Mouse (Mus musculus) neural tube, embryonic 15.5 days (tissue): ENCODE data around the gene Kcnk12. TPM values are rescaled to one million over a fixed set of nuclear protein-coding genes. Genes with fewer than 3 reads are reported as not detected.

ENCODE experiments used
- ATAC-seq: fragments of 200-750 bp; cut with Nextera tagmentation; 2 replicates; pipeline ENCODE4 v1.8.0; 2017; ENCODE audit warnings: mild to moderate bottlenecking, moderate TSS enrichment, moderate library complexity; ENCODE audit not compliant: low FRiP score
- H3K27ac ChIP-seq: fragments of 300-500 bp; sonication (generic); replicated peaks from 2 replicates; pipeline ENCODE4 v1.5.1; 2015; ENCODE audit warnings: mild to moderate bottlenecking, inconsistent platforms
- H3K27me3 ChIP-seq: fragments of 300-500 bp; sonication (generic); replicated peaks from 2 replicates; pipeline ENCODE4 v1.6.1; 2015; ENCODE audit warnings: inconsistent platforms
- H3K36me3 ChIP-seq: fragments of 300-500 bp; sonication (generic); 2 replicates; pipeline ENCODE4 v1.6.1; 2015; ENCODE audit warnings: inconsistent platforms
- H3K4me1 ChIP-seq: fragments of 300-500 bp; sonication (generic); 2 replicates; pipeline ENCODE4 v1.6.1; 2015; ENCODE audit warnings: inconsistent platforms
- H3K4me2 ChIP-seq: fragments of 300-500 bp; sonication (generic); 2 replicates; pipeline ENCODE4 v1.6.1; 2015; ENCODE audit warnings: inconsistent platforms, mild to moderate bottlenecking, moderate library complexity
- H3K4me3 ChIP-seq: fragments of 300-500 bp; sonication (generic); replicated peaks from 2 replicates; pipeline ENCODE4 v1.5.1; 2015; ENCODE audit warnings: mild to moderate bottlenecking, inconsistent platforms
- H3K9ac ChIP-seq: fragments of 300-500 bp; sonication (generic); replicated peaks from 2 replicates; pipeline ENCODE4 v1.6.1; 2015; ENCODE audit warnings: mild to moderate bottlenecking, inconsistent platforms
- H3K9me3 ChIP-seq: fragments of 300-500 bp; sonication (generic); replicated peaks from 2 replicates; pipeline ENCODE4 v1.6.1; 2016; ENCODE audit warnings: inconsistent platforms
- WGBS: fragments of 180-500 bp; shearing (Covaris S2); methylation state at CpG from one replicate; pipeline ENCODE4 v1.1.7; 2015; ENCODE audit warnings: mixed read lengths; 5-methylcytosine and 5-hydroxymethylcytosine counted together
- polyA plus RNA-seq: library from polyadenylated mRNA; unstranded; fragments of >200 nt; fragmentation: Nextera tagmentation; extraction: Ambion mirVana; gene quantifications from 2 replicates; pipeline ENCODE4 v1.2.1, GENCODE M21; 2015

The Kcnk12 gene
- polyA plus RNA-seq: 1.3 and 1.7 TPM in 2 replicates

GRCm38 (mm10) chr17:87797688-87798291 is at the start of gene Kcnk12:
Kcnk12 (minus strand) TSS chr17:87797994.
- WGBS: under 1% methylated on average over 46 of the region's 46 CpGs
- Histone ChIP-seq H3K4me3 (peak within 1 kb of the TSS; percentile 54), H3K36me3 (no peaks in the 10 kb centered on the region), H3K27me3 (peaks cover 77% of the 10 kb centered on the region), H3K4me1 (peaks cover 30% of the 10 kb centered on the region), H3K9me3 (no peaks in the 10 kb centered on the region), H3K4me2 (peak within 1 kb of the TSS; percentile 99), H3K9ac (peak within 1 kb of the TSS; percentile 51), H3K27ac (no peak within 1 kb of the TSS)
- ATAC-seq: peak; percentile 64

GRCm38 (mm10) chr17:87842156-87842555 is 44.4 kb upstream of the Kcnk12 start:
- Histone ChIP-seq H3K27ac (no peak overlapping the region), H3K4me2 (no peak overlapping the region), H3K9me3 (no peaks in the 10 kb centered on the region), H3K4me1 (no peaks in the 10 kb centered on the region), H3K36me3 (no peaks in the 10 kb centered on the region), H3K9ac (no peak overlapping the region), H3K4me3 (no peak overlapping the region), H3K27me3 (no peaks in the 10 kb centered on the region)
- ATAC-seq: no peak
- WGBS: 83% methylated on average over 5 of the region's 5 CpGs

GRCm38 (mm10) chr17:87840079-87840478 is 42.3 kb upstream of the Kcnk12 start:
- no peaks in the 10 kb centered on the region for H3K9me3 ChIP-seq
- H3K4me3 ChIP-seq: no peak overlapping the region
- no peaks in the 10 kb centered on the region for H3K4me1 ChIP-seq
- WGBS: 80% methylated on average over 7 of the region's 7 CpGs
- ATAC-seq: no peak
- no peaks in the 10 kb centered on the region for H3K36me3 ChIP-seq
- no peak overlapping the region for H3K27ac ChIP-seq
- no peak overlapping the region for H3K4me2 ChIP-seq
- no peak overlapping the region for H3K9ac ChIP-seq
- no peaks in the 10 kb centered on the region for H3K27me3 ChIP-seq

DNA sequence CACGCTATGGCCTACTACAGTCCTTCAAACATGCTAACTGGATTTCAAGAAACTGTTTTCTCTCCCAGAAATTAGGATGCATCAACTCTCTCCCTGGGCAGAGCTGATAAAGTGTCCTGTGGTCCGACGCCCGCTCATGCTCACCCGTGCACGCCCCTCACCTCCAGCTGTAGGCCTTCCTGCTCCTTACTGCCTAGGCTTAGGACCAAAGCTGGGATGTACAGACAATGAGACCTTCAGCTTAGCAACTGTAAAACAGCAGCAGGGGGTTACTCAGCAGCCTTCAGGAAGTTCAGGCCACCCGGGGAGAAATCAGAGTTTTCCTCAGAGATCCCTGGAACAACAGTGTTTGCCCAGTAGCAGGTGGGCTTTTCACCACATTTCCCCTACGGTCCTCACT is 37.1 kb upstream of the Kcnk12 start:
- Histone ChIP-seq H3K4me3 (no peak overlapping the region), H3K27ac (no peak overlapping the region), H3K4me2 (no peak overlapping the region), H3K4me1 (no peaks in the 10 kb centered on the region), H3K36me3 (no peaks in the 10 kb centered on the region), H3K27me3 (no peaks in the 10 kb centered on the region), H3K9me3 (no peaks in the 10 kb centered on the region), H3K9ac (no peak overlapping the region)
- WGBS: 28% methylated on average over 8 of the region's 8 CpGs
- no peak for ATAC-seq

DNA sequence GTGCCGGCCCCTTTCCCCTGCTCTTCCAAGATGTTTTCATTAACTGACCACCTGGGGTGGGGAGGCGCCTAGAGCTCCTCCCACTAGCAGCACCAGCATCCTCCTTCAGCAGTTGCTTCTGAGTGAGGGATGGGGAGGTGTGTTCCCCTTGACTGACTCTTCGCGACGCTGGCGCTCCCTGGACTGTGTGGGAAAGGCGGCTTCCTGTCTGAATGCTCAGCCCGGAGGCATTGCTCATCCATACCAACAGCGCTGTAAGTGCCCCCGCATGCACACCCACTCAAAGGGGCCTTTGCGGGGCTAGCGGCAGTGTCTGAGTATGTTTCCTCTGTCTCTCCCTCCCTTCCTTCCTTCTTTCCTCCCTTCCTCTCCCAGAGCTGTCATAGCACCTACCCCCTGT is 29.1 kb upstream of the Kcnk12 start:
- H3K27me3 ChIP-seq: 0 out of 2 replicates have a peak, but pooled peaks cover 4% of the 10 kb centered on the region
- peak overlapping the region; percentile 30 for H3K4me2 ChIP-seq
- H3K9ac ChIP-seq: no peak overlapping the region
- 27% methylated on average over 12 of the region's 12 CpGs for WGBS
- ATAC-seq: no peak
- H3K9me3 ChIP-seq: no peaks in the 10 kb centered on the region
- no peaks in the 10 kb centered on the region for H3K36me3 ChIP-seq
- no peak overlapping the region for H3K27ac ChIP-seq
- no peak overlapping the region for H3K4me3 ChIP-seq
- H3K4me1 ChIP-seq: peaks cover 12% of the 10 kb centered on the region; the same call in 1 of the 2 replicates

- Histone ChIP-seq H3K27me3 (0 out of 2 replicates have a peak, but pooled peaks cover 4% of the 10 kb centered on the region), H3K4me1 (peaks cover 12% of the 10 kb centered on the region; the same call in 1 of the 2 replicates), H3K27ac (no peak overlapping the region), H3K36me3 (no peaks in the 10 kb centered on the region), H3K4me3 (no peak overlapping the region), H3K9ac (no peak overlapping the region), H3K4me2 (peak overlapping the region; percentile 30), H3K9me3 (no peaks in the 10 kb centered on the region)
- WGBS: 40% methylated on average over 23 of the region's 23 CpGs
- no peak for ATAC-seq
These were observed 28.3 kb upstream of the Kcnk12 start for GRCm38 (mm10) chr17:87826036-87826560.

DNA sequence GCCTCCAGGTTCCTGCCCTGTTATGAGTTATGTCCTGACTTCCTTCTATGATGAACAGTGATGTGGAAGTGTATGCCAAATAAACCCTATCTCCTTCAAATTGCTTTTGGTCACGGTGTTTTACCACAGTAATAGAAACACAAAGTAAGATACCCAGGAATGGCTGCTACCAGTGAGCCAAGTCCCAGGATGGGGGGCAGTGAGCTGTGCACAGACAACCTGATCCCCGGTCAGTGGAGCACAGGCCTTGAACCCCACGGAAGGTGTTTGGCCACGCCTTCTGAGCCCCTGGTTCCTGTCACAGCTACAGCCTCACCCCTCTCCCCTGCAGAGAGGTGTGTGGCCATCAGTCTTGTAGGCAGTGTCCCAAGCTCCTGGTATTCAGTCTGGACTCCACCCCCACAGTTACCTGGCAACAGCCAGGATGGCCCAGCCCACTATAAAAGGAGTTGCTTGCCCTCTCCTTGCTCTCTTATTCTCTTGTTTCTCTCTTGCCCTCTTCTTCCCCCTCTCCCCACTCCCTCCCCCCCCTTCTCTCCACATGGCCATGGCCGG is 27.7 kb upstream of the Kcnk12 start:
- Histone ChIP-seq H3K4me1 (peaks cover 12% of the 10 kb centered on the region; the same call in 1 of the 2 replicates), H3K27ac (no peak overlapping the region), H3K4me3 (no peak overlapping the region), H3K36me3 (no peaks in the 10 kb centered on the region), H3K9ac (no peak overlapping the region), H3K4me2 (no peak overlapping the region), H3K9me3 (no peaks in the 10 kb centered on the region), H3K27me3 (0 out of 2 replicates have a peak, but pooled peaks cover 4% of the 10 kb centered on the region)
- WGBS: 38% methylated on average over 4 of the region's 5 CpGs
- ATAC-seq: peak; percentile 43; the same call in 1 of the 2 replicates

DNA sequence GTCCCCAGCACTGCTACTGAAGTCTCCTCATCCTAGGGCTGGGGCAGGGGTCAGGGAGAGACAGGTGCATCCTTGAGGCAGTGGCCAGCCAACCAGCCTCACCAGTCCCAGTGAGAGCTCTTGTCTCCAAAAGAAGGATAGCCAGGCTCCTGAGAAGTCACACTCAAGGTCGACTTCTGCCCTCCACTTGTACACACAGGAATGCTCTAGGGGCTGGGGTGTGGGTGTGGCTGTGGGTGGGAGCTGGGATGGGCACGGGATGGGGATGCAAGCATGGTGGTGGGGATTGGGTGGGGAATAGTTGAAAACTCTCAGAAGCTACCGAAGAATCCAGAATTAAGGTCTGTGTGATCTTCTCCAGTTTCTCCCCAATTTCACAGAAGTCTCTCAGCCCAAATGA is 25.2 kb upstream of the Kcnk12 start:
- 0 out of 2 replicates have a peak, but pooled peaks cover 4% of the 10 kb centered on the region for H3K27me3 ChIP-seq
- no peak overlapping the region for H3K4me3 ChIP-seq
- H3K4me2 ChIP-seq: no peak overlapping the region
- no peaks in the 10 kb centered on the region for H3K36me3 ChIP-seq
- H3K9ac ChIP-seq: no peak overlapping the region
- no peak overlapping the region for H3K27ac ChIP-seq
- 83% methylated on average over 3 of the region's 3 CpGs for WGBS
- no peaks in the 10 kb centered on the region for H3K9me3 ChIP-seq
- peaks cover 12% of the 10 kb centered on the region; the same call in 1 of the 2 replicates for H3K4me1 ChIP-seq
- no peak for ATAC-seq

DNA sequence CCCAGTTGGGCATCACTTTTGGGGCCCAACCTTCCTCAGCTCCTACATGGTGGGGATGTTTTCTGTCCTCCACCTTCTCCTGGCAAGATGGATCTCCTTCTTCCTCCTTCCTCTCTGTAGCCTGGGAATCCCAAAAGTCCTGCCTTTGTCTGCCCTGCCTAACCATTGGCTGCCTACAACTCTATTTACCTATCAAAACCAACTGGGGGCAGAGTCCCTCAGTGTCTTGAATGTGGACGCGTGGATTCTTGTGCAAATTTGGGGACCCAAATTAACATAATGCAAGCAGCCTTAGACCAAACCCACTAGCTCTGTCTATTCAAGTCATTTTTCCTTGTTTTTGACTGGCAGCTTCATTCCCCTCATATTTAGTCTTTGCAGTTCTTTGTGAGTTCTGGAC is 11.8 kb upstream of the Kcnk12 start:
- Histone ChIP-seq H3K9ac (no peak overlapping the region), H3K4me3 (no peak overlapping the region), H3K27me3 (no peaks in the 10 kb centered on the region), H3K27ac (no peak overlapping the region), H3K4me1 (no peaks in the 10 kb centered on the region), H3K4me2 (no peak overlapping the region), H3K9me3 (no peaks in the 10 kb centered on the region), H3K36me3 (no peaks in the 10 kb centered on the region)
- WGBS: 70% methylated on average over 2 of the region's 2 CpGs
- no peak for ATAC-seq

DNA sequence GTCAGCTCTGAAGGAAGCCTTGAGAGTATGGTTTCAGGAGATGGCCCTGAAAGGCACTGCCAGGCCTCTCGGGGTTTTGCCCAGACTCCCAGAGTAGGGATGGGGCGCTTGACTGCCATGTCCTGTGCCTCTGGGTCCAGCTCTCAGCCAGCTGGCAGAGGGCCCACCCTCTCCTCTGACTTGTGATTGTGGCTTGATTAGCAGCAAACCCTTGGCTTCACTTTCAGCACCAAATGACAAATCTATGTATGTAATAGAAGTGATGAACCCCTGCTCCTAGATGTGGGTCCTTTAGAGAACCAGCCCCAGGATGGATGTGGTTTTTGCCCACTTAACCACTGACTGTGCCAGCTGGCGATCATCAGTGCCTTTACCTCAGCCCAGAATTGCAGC is 2.1 kb upstream of the Kcnk12 start:
- Histone ChIP-seq H3K27me3 (peaks cover 63% of the 10 kb centered on the region), H3K36me3 (no peaks in the 10 kb centered on the region), H3K9me3 (no peaks in the 10 kb centered on the region), H3K9ac (no peak overlapping the region), H3K4me1 (peaks cover 30% of the 10 kb centered on the region), H3K27ac (no peak overlapping the region), H3K4me2 (no peak overlapping the region), H3K4me3 (no peak overlapping the region)
- no peak for ATAC-seq
- 71% methylated on average over 3 of the region's 3 CpGs for WGBS

DNA sequence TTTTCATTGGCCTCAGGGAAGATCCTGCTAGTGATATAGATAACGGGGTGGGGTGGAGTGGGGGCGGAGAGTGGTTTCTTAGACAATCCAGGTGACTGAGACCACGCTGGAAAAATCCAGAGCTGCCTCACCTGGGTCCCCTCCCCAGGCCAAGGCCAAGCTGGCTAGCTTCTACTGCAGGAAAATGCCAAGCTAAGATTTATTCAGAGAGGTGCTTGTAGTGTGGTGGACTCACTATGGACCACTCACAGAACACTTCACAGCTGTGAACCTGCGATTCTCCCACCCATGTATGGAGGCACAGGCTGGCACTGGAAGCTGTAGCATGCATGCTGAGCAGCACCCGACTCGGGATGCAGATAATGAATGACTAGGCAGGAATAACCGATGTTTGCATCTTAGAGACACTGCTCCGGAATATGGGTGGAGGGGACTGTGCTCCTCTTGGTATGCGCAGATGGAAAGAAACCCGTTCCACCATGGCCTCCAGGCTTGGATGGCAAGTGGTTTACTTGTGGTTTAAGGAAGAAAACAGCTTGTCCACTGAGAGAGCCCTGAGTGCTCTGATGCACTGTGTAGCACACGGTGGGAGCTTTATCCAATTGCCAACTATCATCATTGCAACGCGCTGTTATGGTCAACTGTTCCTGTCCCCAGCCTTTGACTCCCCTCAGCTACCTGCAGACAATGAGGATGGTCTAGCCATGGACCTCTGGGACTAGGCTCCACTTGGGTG is 1.6 kb upstream of the Kcnk12 start:
- Histone ChIP-seq H3K9ac (no peak overlapping the region), H3K4me2 (peak overlapping the region; percentile 99), H3K9me3 (no peaks in the 10 kb centered on the region), H3K36me3 (no peaks in the 10 kb centered on the region), H3K4me1 (peaks cover 30% of the 10 kb centered on the region), H3K27me3 (peaks cover 69% of the 10 kb centered on the region), H3K27ac (no peak overlapping the region), H3K4me3 (peak overlapping the region; percentile 54; the same call in 1 of the 2 replicates)
- 68% methylated on average over 13 of the region's 13 CpGs for WGBS
- no peak for ATAC-seq
